Mouse (Mus musculus) heart, embryonic 14.5 days (tissue): ENCODE data around the gene Erg. TPM values are rescaled to one million over a fixed set of nuclear protein-coding genes. Genes with fewer than 3 reads are reported as not detected.

ENCODE experiments used
- ATAC-seq: fragments of 200-750 bp; cut with Nextera tagmentation; 2 replicates; pipeline ENCODE4 v1.8.0; 2017; ENCODE audit warnings: low read depth, moderate TSS enrichment; ENCODE audit not compliant: insufficient number of reproducible peaks, insufficient read depth, low FRiP score
- H3K27ac ChIP-seq, 2 experiments: fragments of 200-500 bp in 1 of 2; fragments of 300-500 bp in 1 of 2; sonication (generic) in 1 of 2; replicated peaks in 1 of 2; 2 replicates each; pipeline ENCODE4 v1.5.1; 2012 to 2014; ENCODE audit warnings: low read depth in 2 of 2, low read length in 2 of 2, control low read depth in 1 of 2, mild to moderate bottlenecking in 1 of 2, mixed read lengths in 1 of 2; ENCODE audit not compliant: control insufficient read depth in 1 of 2, insufficient read depth in 1 of 2
- H3K27me3 ChIP-seq: fragments of 300-500 bp; sonication (generic); 2 replicates; pipeline ENCODE4 v1.6.1; 2014; ENCODE audit warnings: mild to moderate bottlenecking, low read length, control low read depth; ENCODE audit not compliant: control insufficient read depth, insufficient read depth
- H3K36me3 ChIP-seq: fragments of 300-500 bp; sonication (generic); 2 replicates; pipeline ENCODE4 v1.6.1; 2014; ENCODE audit warnings: mild to moderate bottlenecking, control low read depth, low read length, mixed read lengths; ENCODE audit not compliant: control insufficient read depth, insufficient read depth
- H3K4me1 ChIP-seq, 2 experiments: fragments of 200-500 bp in 1 of 2; fragments of 300-500 bp in 1 of 2; sonication (generic) in 1 of 2; 2 replicates each; pipeline ENCODE4 v1.6.1; 2012 to 2014; ENCODE audit warnings: low read length in 2 of 2, control low read depth in 1 of 2, mixed read lengths in 1 of 2; ENCODE audit not compliant: control insufficient read depth in 2 of 2, insufficient read depth in 2 of 2
- H3K4me2 ChIP-seq: fragments of 300-500 bp; sonication (generic); 2 replicates; pipeline ENCODE4 v1.6.1; 2014; ENCODE audit warnings: mild to moderate bottlenecking, low read length
- H3K4me3 ChIP-seq, 2 experiments: fragments of 200-500 bp in 1 of 2; fragments of 300-500 bp in 1 of 2; sonication (generic) in 1 of 2; 2 replicates each; pipeline ENCODE4 v1.5.1; 2012 to 2014; ENCODE audit warnings: low read length in 2 of 2, mild to moderate bottlenecking in 2 of 2, control low read depth in 1 of 2, low read depth in 1 of 2, moderate library complexity in 1 of 2; ENCODE audit not compliant: control insufficient read depth in 1 of 2, insufficient read depth in 1 of 2
- H3K9ac ChIP-seq: fragments of 300-500 bp; sonication (generic); 2 replicates; pipeline ENCODE4 v1.6.1; 2014; ENCODE audit warnings: mild to moderate bottlenecking, low read length
- H3K9me3 ChIP-seq: fragments of 300-500 bp; sonication (generic); 2 replicates; pipeline ENCODE4 v1.6.1; 2016; ENCODE audit warnings: low read length, control low read depth; ENCODE audit not compliant: control insufficient read depth
- WGBS: fragments of 180-500 bp; shearing (Covaris S2); extraction: QIAGEN DNeasy Blood & Tissue Kit; methylation state at CpG from one replicate; pipeline ENCODE4 v1.1.7; 2014; 5-methylcytosine and 5-hydroxymethylcytosine counted together
- polyA plus RNA-seq: library from polyadenylated mRNA; unstranded; fragments of >200 nt; fragmentation: Nextera tagmentation; extraction: Ambion mirVana; gene quantifications from 2 replicates; pipeline ENCODE4 v1.2.1, GENCODE M21; 2014

Erg gene
- polyA plus RNA-seq, 1 experiment from 2014 or later = 5.7 TPM

GRCm38 (mm10) chr16:95584751-95585528 is 1.5 kb downstream of the Erg start:
- Histone ChIP-seq H3K9ac (peak overlapping the region; percentile 46; the same call in 1 of the 2 replicates), H3K27me3 (peaks cover 70% of the 10 kb centered on the region), H3K27ac (no peak overlapping the region), H3K4me2 (peak overlapping the region; percentile 75), H3K4me3 (peak overlapping the region; percentile 37), H3K36me3 (no peaks in the 10 kb centered on the region), H3K9me3 (no peaks in the 10 kb centered on the region), H3K4me1 (peaks cover 8 to 13% of the 10 kb centered on the region in 2 experiments; a peak in 3 of 4 replicates)
- no peak for ATAC-seq
- WGBS = 17% methylated on average over 37 of the region's 37 CpGs

- Histone ChIP-seq H3K27ac (no peak overlapping the region), H3K4me3 (no peak overlapping the region), H3K9ac (no peak overlapping the region), H3K27me3 (peaks cover 29% of the 10 kb centered on the region), H3K36me3 (no peaks in the 10 kb centered on the region), H3K4me1 (no peaks in the 10 kb centered on the region), H3K4me2 (no peak overlapping the region), H3K9me3 (no peaks in the 10 kb centered on the region)
- WGBS = 79% methylated on average over 4 of the region's 4 CpGs
- ATAC-seq = no peak
Observed at GRCm38 (mm10) chr16:95579289-95579688, 7.1 kb downstream of the Erg start.

- Histone ChIP-seq H3K27me3 (no peaks in the 10 kb centered on the region), H3K27ac (no peak overlapping the region), H3K36me3 (no peaks in the 10 kb centered on the region), H3K4me2 (no peak overlapping the region), H3K9me3 (no peaks in the 10 kb centered on the region), H3K9ac (no peak overlapping the region), H3K4me1 (peaks cover 0 to 6% of the 10 kb centered on the region in 2 experiments; a peak in 2 of 4 replicates), H3K4me3 (no peak overlapping the region)
- no peak for ATAC-seq
- WGBS = 59% methylated on average over 13 of the region's 13 CpGs
Observed at GRCm38 (mm10) chr16:95573163-95573562, 13.2 kb downstream of the Erg start.

- peaks cover 0 to 6% of the 10 kb centered on the region in 2 experiments; a peak in 2 of 4 replicates for H3K4me1 ChIP-seq
- H3K27ac ChIP-seq = no peak overlapping the region
- H3K27me3 ChIP-seq = no peaks in the 10 kb centered on the region
- no peak overlapping the region for H3K4me3 ChIP-seq
- H3K36me3 ChIP-seq = no peaks in the 10 kb centered on the region
- H3K9me3 ChIP-seq = no peaks in the 10 kb centered on the region
- no peak overlapping the region for H3K9ac ChIP-seq
- WGBS = 8% methylated on average over 1 of the region's 1 CpGs
- H3K4me2 ChIP-seq = no peak overlapping the region
- no peak for ATAC-seq
Observed at GRCm38 (mm10) chr16:95570616-95571015, 15.8 kb downstream of the Erg start.

GRCm38 (mm10) chr16:95556834-95557233 is 29.6 kb downstream of the Erg start:
- Histone ChIP-seq H3K4me1 (no peaks in the 10 kb centered on the region), H3K4me2 (no peak overlapping the region), H3K9ac (no peak overlapping the region), H3K4me3 (no peak overlapping the region), H3K27me3 (no peaks in the 10 kb centered on the region), H3K27ac (no peak overlapping the region), H3K9me3 (no peaks in the 10 kb centered on the region), H3K36me3 (no peaks in the 10 kb centered on the region)
- ATAC-seq = no peak
- 70% methylated on average over 4 of the region's 4 CpGs for WGBS

GRCm38 (mm10) chr16:95553136-95553535 is 33.3 kb downstream of the Erg start:
- WGBS = 88% methylated on average over 2 of the region's 2 CpGs

GRCm38 (mm10) chr16:95552495-95552894 is 33.9 kb downstream of the Erg start:
- no peaks in the 10 kb centered on the region for H3K9me3 ChIP-seq
- no peak for ATAC-seq
- no peaks in the 10 kb centered on the region for H3K27me3 ChIP-seq
- H3K4me1 ChIP-seq = no peaks in the 10 kb centered on the region
- H3K9ac ChIP-seq = no peak overlapping the region
- 85% methylated on average over 16 of the region's 16 CpGs for WGBS
- H3K4me2 ChIP-seq = no peak overlapping the region
- H3K27ac ChIP-seq = no peak overlapping the region
- H3K4me3 ChIP-seq = no peak overlapping the region
- no peaks in the 10 kb centered on the region for H3K36me3 ChIP-seq

More at GRCm38 (mm10) chr16:95553136-95553535, 33.3 kb downstream of the Erg start:
- no peak overlapping the region for H3K27ac ChIP-seq
- H3K27me3 ChIP-seq = no peaks in the 10 kb centered on the region
- H3K9ac ChIP-seq = no peak overlapping the region
- no peaks in the 10 kb centered on the region for H3K36me3 ChIP-seq
- no peak overlapping the region for H3K4me3 ChIP-seq
- ATAC-seq = no peak
- no peak overlapping the region for H3K4me2 ChIP-seq
- H3K9me3 ChIP-seq = no peaks in the 10 kb centered on the region
- no peaks in the 10 kb centered on the region for H3K4me1 ChIP-seq

- Histone ChIP-seq H3K9ac (no peak overlapping the region), H3K27me3 (no peaks in the 10 kb centered on the region), H3K4me2 (no peak overlapping the region), H3K4me1 (no peaks in the 10 kb centered on the region), H3K36me3 (no peaks in the 10 kb centered on the region), H3K9me3 (no peaks in the 10 kb centered on the region), H3K4me3 (no peak overlapping the region), H3K27ac (no peak overlapping the region)
- WGBS = 84% methylated on average over 5 of the region's 5 CpGs
- ATAC-seq = no peak
Observed at GRCm38 (mm10) chr16:95550496-95550895, 35.9 kb downstream of the Erg start.
